Mouse (Mus musculus): ENCODE measurements at regions not wholly inside any gene's neighbourhood (a gene's known extent, or its start where the extent isn't known, plus 50 kb on each side); places are given as distances from the start of the nearest gene placed in this dataset.

DNA sequence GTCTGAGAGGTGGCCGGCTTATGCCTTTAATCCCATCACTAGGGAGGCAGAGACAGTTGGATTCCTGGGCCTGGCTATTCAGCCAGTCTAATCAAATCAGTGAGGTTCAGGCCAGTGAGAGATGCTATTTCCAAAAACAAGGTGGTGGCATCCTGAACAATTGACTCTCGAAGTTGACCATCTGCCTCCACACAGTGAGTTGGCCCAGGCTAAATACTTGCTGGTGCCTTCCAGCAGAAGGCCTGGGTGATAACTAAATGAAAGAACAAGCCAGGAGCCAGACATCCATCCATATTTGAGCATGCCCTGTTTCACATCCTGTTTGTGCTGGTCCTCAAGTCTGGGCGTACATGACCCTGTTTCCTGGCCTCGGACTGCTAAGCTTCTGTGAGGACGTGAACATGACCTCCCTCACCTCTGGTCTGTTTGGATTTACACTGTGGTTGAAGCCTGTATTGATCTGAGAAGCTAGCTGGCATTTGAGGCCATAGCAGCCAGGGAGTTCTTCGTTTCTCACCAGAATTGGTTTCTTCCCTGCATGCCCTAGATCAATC, 222.5 kb downstream of the Gadd45g start:
- Histone ChIP-seq H3K4me1 (ENCODE audit: control insufficient read depth, insufficient read depth, low read length) (no peaks in the 10 kb centered on the region; the same call in 1 of the 2 replicates), H3K27me3 (ENCODE audit: control insufficient read depth, insufficient read depth, low read length) (no peaks in the 10 kb centered on the region), H3K27ac (ENCODE audit: control insufficient read depth, insufficient read depth, low read depth, low read length) (no peak overlapping the region), H3K4me3 (ENCODE audit: control insufficient read depth, low read depth, low read length) (no peak overlapping the region), H3K36me3 (ENCODE audit: control insufficient read depth, insufficient read depth, low read length) (no peaks in the 10 kb centered on the region)
- TF ChIP-seq CTCF (IDR thresholded peaks at IDR 0.05; ENCODE audit: control insufficient read depth, insufficient read depth, insufficient replicate concordance, low read depth, low read length) (no peak), POLR2A (IDR thresholded peaks at IDR 0.05; ENCODE audit: control insufficient read depth, low read depth, low read length) (no peak)

DNA sequence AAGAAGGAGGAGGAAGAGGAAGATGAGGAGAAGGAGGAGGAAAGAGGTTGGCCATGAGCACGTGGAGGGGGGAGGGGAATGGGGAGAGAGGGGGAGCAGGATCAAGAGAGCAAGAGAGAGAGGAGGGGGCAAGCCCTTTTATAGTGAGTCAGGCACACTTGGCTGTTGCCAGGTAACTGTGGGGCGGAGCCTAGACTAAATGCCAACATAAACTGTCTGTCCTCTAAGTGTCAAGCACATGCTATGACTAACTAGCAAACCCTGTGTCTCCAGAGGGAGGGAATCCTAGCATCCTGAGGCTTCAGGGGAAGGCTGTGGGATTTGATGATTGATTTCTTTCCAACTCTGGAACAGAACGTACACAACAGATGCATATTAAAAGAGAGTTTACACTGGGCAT, 223.2 kb downstream of the Gadd45g start:
- Histone ChIP-seq H3K27ac (ENCODE audit: control insufficient read depth, insufficient read depth, low read depth, low read length) (no peak overlapping the region), H3K4me1 (ENCODE audit: control insufficient read depth, insufficient read depth, low read length) (no peaks in the 10 kb centered on the region; the same call in 1 of the 2 replicates), H3K27me3 (ENCODE audit: control insufficient read depth, insufficient read depth, low read length) (no peaks in the 10 kb centered on the region), H3K36me3 (ENCODE audit: control insufficient read depth, insufficient read depth, low read length) (no peaks in the 10 kb centered on the region), H3K4me3 (ENCODE audit: control insufficient read depth, low read depth, low read length) (no peak overlapping the region)
- TF ChIP-seq POLR2A (IDR thresholded peaks at IDR 0.05; ENCODE audit: control insufficient read depth, low read depth, low read length) (no peak), CTCF (IDR thresholded peaks at IDR 0.05; ENCODE audit: control insufficient read depth, insufficient read depth, insufficient replicate concordance, low read depth, low read length) (no peak)

GRCm38 (mm10) chr13:52070731-52071663, 224.5 kb downstream of the Gadd45g start:
- no peaks in the 10 kb centered on the region; the same call in 1 of the 2 replicates for H3K4me1 ChIP-seq (ENCODE audit: control insufficient read depth, insufficient read depth, low read length)
- H3K27me3 ChIP-seq (ENCODE audit: control insufficient read depth, insufficient read depth, low read length): no peaks in the 10 kb centered on the region
- H3K36me3 ChIP-seq (ENCODE audit: control insufficient read depth, insufficient read depth, low read length): no peaks in the 10 kb centered on the region
- H3K4me3 ChIP-seq (ENCODE audit: control insufficient read depth, low read depth, low read length): no peak overlapping the region
- no peak overlapping the region for H3K27ac ChIP-seq (ENCODE audit: control insufficient read depth, insufficient read depth, low read depth, low read length)
- TF ChIP-seq CTCF (IDR thresholded peaks at IDR 0.05; ENCODE audit: control insufficient read depth, insufficient read depth, insufficient replicate concordance, low read depth, low read length): no peak
- no peak for TF ChIP-seq POLR2A (IDR thresholded peaks at IDR 0.05; ENCODE audit: control insufficient read depth, low read depth, low read length)

- H3K27ac ChIP-seq (ENCODE audit: control insufficient read depth, insufficient read depth, low read depth, low read length): no peak overlapping the region
- no peaks in the 10 kb centered on the region for H3K36me3 ChIP-seq (ENCODE audit: control insufficient read depth, insufficient read depth, low read length)
- no peak for TF ChIP-seq CTCF (IDR thresholded peaks at IDR 0.05; ENCODE audit: control insufficient read depth, insufficient read depth, insufficient replicate concordance, low read depth, low read length)
- no peak for TF ChIP-seq POLR2A (IDR thresholded peaks at IDR 0.05; ENCODE audit: control insufficient read depth, low read depth, low read length)
- no peaks in the 10 kb centered on the region for H3K27me3 ChIP-seq (ENCODE audit: control insufficient read depth, insufficient read depth, low read length)
- H3K4me1 ChIP-seq (ENCODE audit: control insufficient read depth, insufficient read depth, low read length): no peaks in the 10 kb centered on the region
- no peak overlapping the region for H3K4me3 ChIP-seq (ENCODE audit: control insufficient read depth, low read depth, low read length)
These were observed 231.1 kb downstream of the Gadd45g start for GRCm38 (mm10) chr13:52077616-52078015.

DNA sequence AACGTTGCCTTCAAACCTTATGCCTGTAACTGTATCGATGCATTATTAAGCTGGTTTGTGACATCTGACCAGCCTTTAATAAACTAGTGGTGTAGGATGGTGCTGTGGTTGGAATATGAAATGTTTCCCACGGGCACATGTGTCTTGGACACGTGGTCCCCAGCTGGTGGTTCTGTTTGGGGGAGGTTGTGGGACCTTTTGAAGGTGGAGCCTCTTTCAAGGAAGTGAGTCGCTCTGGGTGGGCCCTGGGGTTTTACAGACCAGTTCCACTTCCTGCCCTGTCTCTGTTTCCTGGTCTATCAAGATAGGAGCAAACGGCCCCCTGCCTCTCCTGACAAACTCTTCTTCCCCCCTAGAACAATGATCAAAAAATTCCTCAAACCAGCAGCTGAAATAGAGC, 232.1 kb downstream of the Gadd45g start:
- Histone ChIP-seq H3K4me3 (ENCODE audit: control insufficient read depth, low read depth, low read length) (no peak overlapping the region), H3K36me3 (ENCODE audit: control insufficient read depth, insufficient read depth, low read length) (no peaks in the 10 kb centered on the region), H3K27me3 (ENCODE audit: control insufficient read depth, insufficient read depth, low read length) (no peaks in the 10 kb centered on the region), H3K4me1 (ENCODE audit: control insufficient read depth, insufficient read depth, low read length) (peaks cover under 1% of the 10 kb centered on the region; the same call in 1 of the 2 replicates), H3K27ac (ENCODE audit: control insufficient read depth, insufficient read depth, low read depth, low read length) (no peak overlapping the region)
- TF ChIP-seq POLR2A (IDR thresholded peaks at IDR 0.05; ENCODE audit: control insufficient read depth, low read depth, low read length) (no peak), CTCF (IDR thresholded peaks at IDR 0.05; ENCODE audit: control insufficient read depth, insufficient read depth, insufficient replicate concordance, low read depth, low read length) (no peak)

GRCm38 (mm10) chr13:52079678-52080246, 233.3 kb downstream of the Gadd45g start:
- Histone ChIP-seq H3K27me3 (ENCODE audit: control insufficient read depth, insufficient read depth, low read length) (no peaks in the 10 kb centered on the region), H3K36me3 (ENCODE audit: control insufficient read depth, insufficient read depth, low read length) (no peaks in the 10 kb centered on the region), H3K4me1 (ENCODE audit: control insufficient read depth, insufficient read depth, low read length) (peaks cover 2% of the 10 kb centered on the region; the same call in 1 of the 2 replicates), H3K4me3 (ENCODE audit: control insufficient read depth, low read depth, low read length) (no peak overlapping the region), H3K27ac (ENCODE audit: control insufficient read depth, insufficient read depth, low read depth, low read length) (no peak overlapping the region)
- TF ChIP-seq POLR2A (IDR thresholded peaks at IDR 0.05; ENCODE audit: control insufficient read depth, low read depth, low read length) (no peak), CTCF (IDR thresholded peaks at IDR 0.05; ENCODE audit: control insufficient read depth, insufficient read depth, insufficient replicate concordance, low read depth, low read length) (no peak)
